Mouse (Mus musculus) midbrain, embryonic 15.5 days (tissue): ENCODE results near the gene Fbxl8. TPM values are rescaled to one million over a fixed set of nuclear protein-coding genes. Genes with fewer than 3 reads are reported as not detected.

Experiments
- ATAC-seq: fragments of 200-750 bp; cut with Nextera tagmentation; replicated peaks from 2 replicates; pipeline ENCODE4 v1.8.0; 2017; ENCODE audit warnings: moderate TSS enrichment
- H3K27ac ChIP-seq: fragments of 300-500 bp; sonication (generic); 2 replicates; pipeline ENCODE4 v1.5.1; 2015; ENCODE audit warnings: mild to moderate bottlenecking, inconsistent platforms
- H3K27me3 ChIP-seq: fragments of 300-500 bp; sonication (generic); replicated peaks from 2 replicates; pipeline ENCODE4 v1.6.1; 2015; ENCODE audit warnings: inconsistent platforms
- H3K36me3 ChIP-seq: fragments of 300-500 bp; sonication (generic); replicated peaks from 2 replicates; pipeline ENCODE4 v1.6.1; 2015; ENCODE audit warnings: inconsistent platforms
- H3K4me1 ChIP-seq: fragments of 300-500 bp; sonication (generic); 2 replicates; pipeline ENCODE4 v1.6.1; 2015; ENCODE audit warnings: inconsistent platforms
- H3K4me2 ChIP-seq: fragments of 300-500 bp; sonication (generic); 2 replicates; pipeline ENCODE4 v1.6.1; 2015; ENCODE audit warnings: inconsistent platforms, mild to moderate bottlenecking, moderate library complexity
- H3K4me3 ChIP-seq: fragments of 300-500 bp; sonication (generic); 2 replicates; pipeline ENCODE4 v1.5.1; 2015; ENCODE audit warnings: mild to moderate bottlenecking, inconsistent platforms
- H3K9ac ChIP-seq: fragments of 300-500 bp; sonication (generic); 2 replicates; pipeline ENCODE4 v1.6.1; 2015; ENCODE audit warnings: mild to moderate bottlenecking, inconsistent platforms
- H3K9me3 ChIP-seq: fragments of 300-500 bp; sonication (generic); 2 replicates; pipeline ENCODE4 v1.6.1; 2016; ENCODE audit warnings: inconsistent platforms
- WGBS: fragments of 180-500 bp; shearing (Covaris S2); methylation state at CpG from one replicate; pipeline ENCODE4 v1.1.7; 2015; ENCODE audit warnings: mixed read lengths; 5-methylcytosine and 5-hydroxymethylcytosine counted together
- polyA plus RNA-seq: library from polyadenylated mRNA; unstranded; fragments of >200 nt; fragmentation: Nextera tagmentation; extraction: Ambion mirVana; gene quantifications from 2 replicates; pipeline ENCODE4 v1.2.1, GENCODE M21; 2015

Gene Fbxl8
- polyA plus RNA-seq, 1 experiment from 2014 or later = 0.99 TPM

DNA sequence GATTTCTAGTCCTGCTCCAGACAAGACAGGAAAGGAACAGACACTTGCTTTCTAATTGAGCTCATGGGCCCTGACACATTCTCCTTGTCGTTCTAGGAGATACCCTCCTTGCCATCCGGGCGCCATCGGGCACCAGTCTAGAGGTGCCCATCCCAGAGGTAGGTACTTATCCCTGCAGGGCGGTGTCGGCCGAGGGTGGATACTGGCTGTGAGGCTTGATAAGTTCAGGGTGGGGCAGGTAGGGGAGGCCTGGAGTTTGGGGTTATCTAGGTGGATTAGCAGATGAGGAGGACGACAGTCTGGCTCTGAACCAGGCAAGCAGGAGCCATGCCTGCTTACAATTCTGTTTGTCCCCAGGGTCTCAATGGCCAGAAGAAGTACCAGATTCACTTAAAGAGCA is 35.5 kb downstream of the Fbxl8 start:
- H3K4me2 ChIP-seq = no peak overlapping the region
- peaks cover 21% of the 10 kb centered on the region for H3K4me1 ChIP-seq
- no peaks in the 10 kb centered on the region for H3K27me3 ChIP-seq
- H3K27ac ChIP-seq = no peak overlapping the region
- no peak overlapping the region for H3K4me3 ChIP-seq
- no peak for ATAC-seq
- no peaks in the 10 kb centered on the region for H3K9me3 ChIP-seq
- peaks cover 34% of the 10 kb centered on the region for H3K36me3 ChIP-seq
- WGBS = 96% methylated on average over 8 of the region's 8 CpGs
- H3K9ac ChIP-seq = no peak overlapping the region

- no peak overlapping the region for H3K9ac ChIP-seq
- H3K27me3 ChIP-seq = no peaks in the 10 kb centered on the region
- ATAC-seq = no peak
- WGBS = 89% methylated on average over 8 of the region's 8 CpGs
- H3K9me3 ChIP-seq = no peaks in the 10 kb centered on the region
- no peak overlapping the region for H3K4me2 ChIP-seq
- no peak overlapping the region for H3K4me3 ChIP-seq
- H3K27ac ChIP-seq = no peak overlapping the region
- H3K36me3 ChIP-seq = peaks cover 41% of the 10 kb centered on the region
- peaks cover 20% of the 10 kb centered on the region for H3K4me1 ChIP-seq
Observed at GRCm38 (mm10) chr8:105303396-105303795, 38.9 kb downstream of the Fbxl8 start.

DNA sequence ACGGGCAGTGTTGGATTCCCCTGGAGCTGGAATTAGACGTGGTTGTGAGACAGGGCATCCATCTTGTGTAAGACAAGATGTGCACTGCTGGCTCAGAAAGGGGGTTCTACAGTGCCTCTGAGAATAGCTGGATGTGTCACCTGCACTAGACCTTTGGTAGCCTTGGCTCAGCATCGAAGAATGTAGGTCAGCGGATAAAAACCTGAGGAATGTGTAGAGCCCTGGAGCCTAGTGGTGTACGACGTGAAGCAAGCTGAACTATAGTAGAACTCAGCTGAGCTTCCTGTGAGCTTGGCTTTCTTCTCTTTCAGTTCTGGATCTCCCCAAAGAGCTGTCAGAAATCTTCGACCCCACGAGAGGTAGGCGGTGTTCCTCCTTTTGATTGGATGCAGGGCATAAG is 39.4 kb downstream of the Fbxl8 start:
- peaks cover 16% of the 10 kb centered on the region for H3K4me1 ChIP-seq
- no peak overlapping the region for H3K4me2 ChIP-seq
- H3K4me3 ChIP-seq = no peak overlapping the region
- H3K27me3 ChIP-seq = no peaks in the 10 kb centered on the region
- WGBS = 87% methylated on average over 9 of the region's 9 CpGs
- ATAC-seq = no peak
- H3K27ac ChIP-seq = no peak overlapping the region
- H3K9ac ChIP-seq = no peak overlapping the region
- H3K36me3 ChIP-seq = peaks cover 41% of the 10 kb centered on the region
- H3K9me3 ChIP-seq = no peaks in the 10 kb centered on the region

GRCm38 (mm10) chr8:105304325-105305210 is 40.1 kb downstream of the Fbxl8 start:
- WGBS = 60% methylated on average over 9 of the region's 9 CpGs
- peak; percentile 30 for ATAC-seq
- Histone ChIP-seq H3K9me3 (no peaks in the 10 kb centered on the region), H3K27me3 (no peaks in the 10 kb centered on the region), H3K9ac (no peak overlapping the region), H3K36me3 (peaks cover 41% of the 10 kb centered on the region), H3K4me2 (no peak overlapping the region), H3K27ac (0 out of 2 replicates have a peak overlapping the region, but pooled peaks have one; percentile 9), H3K4me3 (no peak overlapping the region), H3K4me1 (peaks cover 11% of the 10 kb centered on the region)

- peak; percentile 62 for ATAC-seq
- peaks cover 11% of the 10 kb centered on the region for H3K4me1 ChIP-seq
- 0 out of 2 replicates have a peak within 1 kb of the TSS, but pooled peaks have one; percentile 9 for H3K27ac ChIP-seq
- H3K4me2 ChIP-seq = peak within 1 kb of the TSS; percentile 43
- 0 out of 2 replicates have a peak within 1 kb of the TSS, but pooled peaks have one; percentile 13 for H3K4me3 ChIP-seq
- H3K36me3 ChIP-seq = peaks cover 41% of the 10 kb centered on the region
- no peak within 1 kb of the TSS for H3K9ac ChIP-seq
- no peaks in the 10 kb centered on the region for H3K9me3 ChIP-seq
- H3K27me3 ChIP-seq = no peaks in the 10 kb centered on the region
- 10% methylated on average over 30 of the region's 30 CpGs for WGBS
Observed at GRCm38 (mm10) chr8:105305211-105306145, 41.0 kb downstream of the Fbxl8 start, which contains the start of gene Elmo3. TSS of gene Elmo3 (plus strand) at chr8:105305601.

- peak; percentile 2; the same call in 1 of the 2 replicates for ATAC-seq
- Histone ChIP-seq H3K4me3 (no peak overlapping the region), H3K27me3 (no peaks in the 10 kb centered on the region), H3K4me1 (peaks cover 11% of the 10 kb centered on the region), H3K9me3 (no peaks in the 10 kb centered on the region), H3K36me3 (peaks cover 34% of the 10 kb centered on the region), H3K9ac (no peak overlapping the region), H3K4me2 (peak overlapping the region; percentile 43), H3K27ac (no peak overlapping the region)
- WGBS = 50% methylated on average over 5 of the region's 5 CpGs
Observed at GRCm38 (mm10) chr8:105306146-105306691, 41.8 kb downstream of the Fbxl8 start.

DNA sequence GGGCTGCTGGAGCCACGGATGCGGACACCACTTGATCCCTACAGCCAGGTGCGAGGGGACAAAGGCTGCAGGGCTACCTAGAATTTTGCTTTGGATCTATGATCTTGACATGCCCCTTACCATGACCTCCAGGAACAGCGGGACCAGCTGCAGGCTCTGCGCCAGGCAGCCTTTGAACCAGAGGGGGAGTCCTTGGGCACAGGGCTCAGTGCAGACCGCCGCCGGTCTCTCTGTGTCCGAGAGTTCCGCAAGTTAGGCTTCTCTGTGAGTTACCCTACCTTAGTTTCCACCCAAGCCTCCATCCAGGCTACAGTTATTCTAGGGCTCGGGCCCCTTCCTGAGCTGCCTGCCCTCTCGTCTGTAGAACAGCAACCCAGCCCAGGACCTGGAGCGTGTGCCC is 43.2 kb downstream of the Fbxl8 start:
- peaks cover 11% of the 10 kb centered on the region for H3K4me1 ChIP-seq
- H3K9me3 ChIP-seq = no peaks in the 10 kb centered on the region
- H3K27me3 ChIP-seq = no peaks in the 10 kb centered on the region
- H3K36me3 ChIP-seq = peaks cover 35% of the 10 kb centered on the region; the same call in 1 of the 2 replicates
- H3K4me2 ChIP-seq = no peak overlapping the region
- no peak for ATAC-seq
- no peak overlapping the region for H3K9ac ChIP-seq
- no peak overlapping the region for H3K4me3 ChIP-seq
- 95% methylated on average over 13 of the region's 13 CpGs for WGBS
- no peak overlapping the region for H3K27ac ChIP-seq

GRCm38 (mm10) chr8:105308428-105308827 is 44.0 kb downstream of the Fbxl8 start:
- WGBS = 92% methylated on average over 10 of the region's 10 CpGs
- H3K27me3 ChIP-seq = no peaks in the 10 kb centered on the region
- peaks cover 34% of the 10 kb centered on the region; the same call in 1 of the 2 replicates for H3K36me3 ChIP-seq

DNA sequence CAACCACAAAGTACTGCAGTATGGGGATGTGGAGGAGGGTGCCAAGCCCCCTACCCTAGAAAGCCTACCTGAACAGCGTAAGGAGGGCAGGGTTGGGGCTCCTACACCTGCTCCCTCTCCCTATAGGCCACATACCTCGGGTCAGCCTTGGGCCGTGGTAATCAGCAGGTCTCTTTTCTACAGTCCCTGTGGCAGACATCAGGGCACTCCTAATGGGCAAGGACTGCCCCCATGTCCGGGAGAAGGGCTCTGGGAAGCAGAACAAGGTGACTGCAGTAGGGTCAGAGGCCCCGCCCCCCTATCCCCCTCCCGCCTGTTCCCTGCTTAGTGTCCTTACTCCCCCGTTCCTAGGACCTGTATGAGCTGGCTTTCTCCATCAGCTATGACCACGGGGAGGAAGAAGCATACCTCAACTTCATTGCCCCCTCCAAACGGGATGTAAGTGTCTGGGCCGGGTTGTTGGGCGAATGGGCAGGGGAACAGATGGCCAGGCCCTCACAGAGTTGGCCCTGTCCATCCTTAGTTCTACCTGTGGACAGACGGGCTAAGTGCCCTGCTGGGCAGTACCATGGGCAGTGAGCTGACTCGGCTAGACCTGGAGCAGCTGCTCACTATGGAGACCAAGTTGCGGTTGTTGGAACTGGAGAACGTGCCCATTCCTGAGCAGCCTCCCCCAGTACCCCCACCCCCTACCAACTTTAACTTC is 44.8 kb downstream of the Fbxl8 start:
- Histone ChIP-seq H3K36me3 (peaks cover 33% of the 10 kb centered on the region; the same call in 1 of the 2 replicates), H3K4me3 (no peak overlapping the region), H3K9me3 (no peaks in the 10 kb centered on the region), H3K27ac (no peak overlapping the region), H3K4me2 (no peak overlapping the region), H3K4me1 (peaks cover 11% of the 10 kb centered on the region), H3K27me3 (no peaks in the 10 kb centered on the region), H3K9ac (no peak overlapping the region)
- ATAC-seq = no peak
- WGBS = 81% methylated on average over 15 of the region's 15 CpGs

More at GRCm38 (mm10) chr8:105308428-105308827, 44.0 kb downstream of the Fbxl8 start:
- Histone ChIP-seq H3K9ac (no peak overlapping the region), H3K4me3 (no peak overlapping the region), H3K4me2 (no peak overlapping the region), H3K4me1 (peaks cover 11% of the 10 kb centered on the region), H3K27ac (no peak overlapping the region), H3K9me3 (no peaks in the 10 kb centered on the region)
- ATAC-seq = no peak

- H3K9ac ChIP-seq = no peak overlapping the region
- WGBS = 87% methylated on average over 8 of the region's 8 CpGs
- H3K4me2 ChIP-seq = no peak overlapping the region
- H3K4me1 ChIP-seq = peaks cover 11% of the 10 kb centered on the region
- H3K27me3 ChIP-seq = no peaks in the 10 kb centered on the region
- ATAC-seq = no peak
- H3K9me3 ChIP-seq = no peaks in the 10 kb centered on the region
- H3K36me3 ChIP-seq = peaks cover 36% of the 10 kb centered on the region; the same call in 1 of the 2 replicates
- no peak overlapping the region for H3K4me3 ChIP-seq
- no peak overlapping the region for H3K27ac ChIP-seq
Observed at GRCm38 (mm10) chr8:105310118-105310517, 45.7 kb downstream of the Fbxl8 start.

DNA sequence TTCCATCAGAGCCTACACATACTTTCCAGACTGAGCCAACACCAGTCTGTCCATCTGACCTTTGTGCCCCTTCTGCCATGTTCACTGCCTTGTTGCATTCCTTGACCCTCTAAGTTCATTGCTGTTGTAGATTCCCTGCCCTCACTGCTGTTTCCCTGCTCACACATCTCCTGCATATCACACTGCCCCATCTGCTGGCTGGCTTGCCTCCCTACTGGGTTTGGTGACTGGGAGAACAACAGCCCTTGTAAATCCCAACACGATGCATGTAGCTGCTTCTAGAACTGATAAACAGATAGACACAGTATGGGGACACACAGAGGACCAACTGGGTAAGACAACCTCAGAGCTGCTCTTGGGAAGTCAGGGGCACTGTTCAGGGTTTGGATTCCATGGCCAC is 47.3 kb downstream of the Fbxl8 start:
- ATAC-seq = no peak
- Histone ChIP-seq H3K9ac (no peak overlapping the region), H3K36me3 (peaks cover 47% of the 10 kb centered on the region; the same call in 1 of the 2 replicates), H3K9me3 (no peaks in the 10 kb centered on the region), H3K27me3 (no peaks in the 10 kb centered on the region), H3K4me3 (no peak overlapping the region), H3K4me2 (no peak overlapping the region), H3K27ac (no peak overlapping the region), H3K4me1 (no peaks in the 10 kb centered on the region)
- WGBS = 79% methylated on average over 1 of the region's 1 CpGs
